Mouse (Mus musculus): Measurements from ENCODE around the gene Slc16a13. TPM values are rescaled to one million over a fixed set of nuclear protein-coding genes. Genes with fewer than 3 reads are reported as not detected.

The Slc16a13 gene
- polyA plus RNA-seq, 1 experiment from 2014 or later: 2.6 TPM

DNA sequence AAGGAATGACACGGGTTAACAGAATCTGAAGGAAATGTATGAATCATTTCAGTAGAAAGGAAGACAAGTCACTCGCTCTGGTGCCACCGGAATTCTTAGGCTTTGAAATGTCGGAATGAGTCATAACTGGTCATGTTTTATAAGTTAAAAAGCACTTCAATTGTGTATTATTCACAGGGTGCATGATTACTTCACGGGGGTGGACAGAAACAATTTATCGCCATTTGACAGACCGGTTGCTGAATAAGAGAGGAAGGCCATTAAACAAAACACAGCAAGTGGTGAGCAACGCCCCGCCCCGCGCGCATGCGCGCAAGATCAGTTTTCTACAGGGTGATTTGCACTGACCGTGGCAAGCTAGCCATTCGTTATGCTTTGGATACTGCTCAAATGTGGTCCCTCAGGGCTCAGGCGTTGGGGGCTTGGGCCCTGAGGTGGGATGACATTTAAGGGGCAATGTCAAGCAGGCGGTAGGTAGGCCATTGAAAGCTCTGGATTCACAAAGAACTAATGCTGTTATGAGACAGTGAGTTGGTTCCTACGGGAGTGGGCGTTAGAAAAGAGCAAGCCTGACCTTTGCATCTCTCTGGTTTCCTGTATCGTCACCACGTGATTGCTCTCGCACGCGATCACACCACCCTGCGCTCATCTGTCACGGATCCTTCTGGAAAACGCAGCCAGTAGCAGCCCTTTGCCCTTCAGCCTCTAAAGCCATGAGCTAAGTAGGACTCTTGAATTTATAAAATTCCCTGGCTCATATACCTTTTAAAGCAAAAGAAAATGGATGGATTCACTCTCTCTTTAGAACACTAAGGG is 31.3 kb downstream of the Slc16a13 start:
- Histone ChIP-seq H3K36me3 (ENCODE audit: control insufficient read depth, insufficient read depth) (no peaks in the 10 kb centered on the region), H3K27ac (ENCODE audit: low read length) (no peak overlapping the region)
- WGBS (ENCODE audit: insufficient replicate concordance): 78% methylated on average over 28 of the region's 28 CpGs

DNA sequence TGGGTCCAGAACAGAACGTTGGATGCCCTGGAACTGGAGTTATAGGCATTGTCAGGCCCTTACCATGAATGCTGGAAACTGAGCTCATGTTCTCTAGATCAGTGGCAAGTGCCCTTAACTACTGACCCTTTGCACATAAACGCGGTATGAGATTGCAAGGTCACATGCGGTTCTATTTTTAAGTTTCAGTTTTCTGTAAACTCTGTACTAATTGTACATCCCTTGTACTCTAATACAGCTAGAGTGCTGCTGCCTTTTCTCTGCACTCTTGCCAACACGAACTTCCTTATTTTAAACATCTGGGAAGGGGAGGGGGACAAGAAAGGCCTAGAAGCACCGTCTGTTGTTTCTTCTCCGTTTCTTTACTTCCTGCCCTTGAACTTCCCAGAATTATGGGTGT is 35.7 kb downstream of the Slc16a13 start:
- Histone ChIP-seq H3K27ac (ENCODE audit: low read length) (no peak overlapping the region), H3K36me3 (ENCODE audit: control insufficient read depth, insufficient read depth) (no peaks in the 10 kb centered on the region), H3K4me1 (ENCODE audit: control insufficient read depth, low read depth, low read length) (no peaks in the 10 kb centered on the region), H3K9me3 (replicated peaks; ENCODE audit: control insufficient read depth, low read length) (no peaks in the 10 kb centered on the region), H3K4me3 (ENCODE audit: low read depth, low read length) (no peak overlapping the region), H3K27me3 (ENCODE audit: control insufficient read depth, insufficient read depth, low read depth, low read length) (no peaks in the 10 kb centered on the region), H3K9ac (ENCODE audit: low read depth, low read length) (no peak overlapping the region), H3K4me2 (ENCODE audit: low read depth, low read length) (no peak overlapping the region)
- WGBS (ENCODE audit: insufficient replicate concordance): 33% methylated on average over 7 of the region's 7 CpGs
- ATAC-seq (ENCODE audit: low read depth): no peak

More for the DNA sequence above, 31.3 kb downstream of the Slc16a13 start:
- Histone ChIP-seq H3K4me1 (ENCODE audit: control insufficient read depth, low read depth, low read length) (no peaks in the 10 kb centered on the region), H3K4me3 (ENCODE audit: low read depth, low read length) (no peak overlapping the region), H3K27me3 (ENCODE audit: control insufficient read depth, insufficient read depth, low read depth, low read length) (no peaks in the 10 kb centered on the region), H3K4me2 (ENCODE audit: low read depth, low read length) (no peak overlapping the region), H3K9ac (ENCODE audit: low read depth, low read length) (no peak overlapping the region), H3K9me3 (replicated peaks; ENCODE audit: control insufficient read depth, low read length) (no peaks in the 10 kb centered on the region)
- no peak for ATAC-seq (ENCODE audit: low read depth)

DNA sequence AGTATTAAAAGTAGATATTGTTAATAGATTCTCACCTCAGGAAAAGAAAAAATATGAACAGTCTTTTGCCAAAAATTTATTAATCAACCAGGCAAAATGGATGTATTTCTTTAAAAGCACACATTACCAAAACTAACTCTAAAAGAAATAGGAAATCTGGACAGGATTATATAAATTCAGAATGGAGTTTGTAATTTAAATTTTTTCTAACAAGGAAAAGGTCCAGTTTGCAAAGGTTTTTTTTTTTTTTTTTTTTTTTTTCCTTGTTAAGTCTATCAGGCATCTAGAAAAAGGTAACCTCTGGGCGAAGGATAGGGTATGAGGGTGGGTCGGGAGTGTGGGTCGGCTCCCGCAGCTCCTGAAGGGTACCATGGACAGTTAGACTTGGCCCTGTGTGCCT is 40.4 kb downstream of the Slc16a13 start:
- H3K4me1 ChIP-seq (ENCODE audit: control insufficient read depth, low read depth, low read length): no peaks in the 10 kb centered on the region
- H3K4me2 ChIP-seq (ENCODE audit: low read depth, low read length): no peak overlapping the region
- H3K9me3 ChIP-seq (replicated peaks; ENCODE audit: control insufficient read depth, low read length): no peaks in the 10 kb centered on the region
- ATAC-seq (ENCODE audit: low read depth): no peak
- no peak overlapping the region for H3K27ac ChIP-seq (ENCODE audit: low read length)
- 58% methylated on average over 4 of the region's 4 CpGs for WGBS (ENCODE audit: insufficient replicate concordance)
- no peaks in the 10 kb centered on the region for H3K36me3 ChIP-seq (ENCODE audit: control insufficient read depth, insufficient read depth)
- H3K9ac ChIP-seq (ENCODE audit: low read depth, low read length): no peak overlapping the region
- H3K27me3 ChIP-seq (ENCODE audit: control insufficient read depth, insufficient read depth, low read depth, low read length): no peaks in the 10 kb centered on the region
- H3K4me3 ChIP-seq (ENCODE audit: low read depth, low read length): no peak overlapping the region

DNA sequence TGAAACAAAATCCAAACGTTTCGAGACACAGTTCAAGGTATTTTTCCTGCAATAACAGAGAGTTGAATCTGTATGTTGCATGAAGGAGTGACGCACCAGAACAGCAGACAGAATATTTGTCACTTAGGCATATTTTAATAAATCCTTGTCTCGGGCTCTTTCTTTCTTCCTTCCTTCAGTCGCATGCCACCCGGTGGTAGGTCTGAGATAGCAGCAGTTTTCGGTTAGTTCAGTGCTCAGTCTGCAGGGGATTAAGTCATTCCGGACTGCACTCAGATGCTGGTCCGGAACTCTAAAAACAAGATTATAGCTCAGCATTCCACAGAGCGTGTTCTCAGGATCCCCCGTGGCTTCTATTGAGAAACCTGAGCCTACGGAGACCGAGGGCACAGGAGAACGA is 41.5 kb downstream of the Slc16a13 start:
- no peaks in the 10 kb centered on the region for H3K4me1 ChIP-seq (ENCODE audit: control insufficient read depth, low read depth, low read length)
- WGBS (ENCODE audit: insufficient replicate concordance): 35% methylated on average over 14 of the region's 14 CpGs
- no peaks in the 10 kb centered on the region for H3K27me3 ChIP-seq (ENCODE audit: control insufficient read depth, insufficient read depth, low read depth, low read length)
- no peaks in the 10 kb centered on the region for H3K36me3 ChIP-seq (ENCODE audit: control insufficient read depth, insufficient read depth)
- no peak for ATAC-seq (ENCODE audit: low read depth)
- no peak overlapping the region for H3K4me3 ChIP-seq (ENCODE audit: low read depth, low read length)
- no peak overlapping the region for H3K9ac ChIP-seq (ENCODE audit: low read depth, low read length)
- no peak overlapping the region for H3K4me2 ChIP-seq (ENCODE audit: low read depth, low read length)
- no peaks in the 10 kb centered on the region for H3K9me3 ChIP-seq (replicated peaks; ENCODE audit: control insufficient read depth, low read length)
- no peak overlapping the region for H3K27ac ChIP-seq (ENCODE audit: low read length)

DNA sequence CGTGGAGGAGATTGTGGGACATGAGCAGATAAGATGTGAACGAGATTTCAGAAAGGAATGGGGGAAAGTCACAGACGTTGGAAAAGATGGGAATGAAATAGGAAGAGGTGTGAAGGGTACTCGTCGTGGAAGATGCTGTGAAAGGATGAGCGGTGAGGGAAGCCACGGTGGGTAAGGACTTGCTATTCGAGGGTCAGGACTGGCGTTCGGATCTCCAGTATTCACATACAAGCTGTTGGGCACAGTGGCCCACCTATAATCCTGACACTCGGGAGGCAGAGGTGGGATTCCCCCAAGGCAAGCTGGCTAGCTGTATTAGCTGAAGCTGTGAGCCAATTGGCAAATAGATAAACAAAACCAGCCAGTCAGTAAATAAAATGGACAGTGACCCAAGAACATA is 42.1 kb downstream of the Slc16a13 start:
- WGBS (ENCODE audit: insufficient replicate concordance): 62% methylated on average over 11 of the region's 11 CpGs

DNA sequence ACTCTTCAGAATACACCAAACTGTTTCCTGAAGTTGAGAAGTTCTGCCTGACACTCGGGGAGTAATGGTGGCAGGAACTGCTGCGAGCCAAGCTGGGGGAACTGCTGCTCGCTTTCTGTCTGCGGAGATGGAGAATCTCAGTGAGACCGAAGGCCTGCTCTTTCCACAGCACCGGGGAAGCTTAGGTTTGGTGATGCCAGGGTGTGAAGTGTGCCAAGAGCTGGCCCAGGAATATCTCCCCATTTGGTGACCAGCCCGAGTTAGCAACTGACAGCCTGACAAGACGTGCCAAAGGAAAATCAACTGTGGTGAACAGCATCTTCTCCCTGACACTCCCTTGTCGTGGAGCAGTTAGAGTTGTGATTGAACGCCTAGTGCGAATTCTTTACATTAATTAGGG is 42.6 kb downstream of the Slc16a13 start:
- Histone ChIP-seq H3K4me3 (ENCODE audit: low read depth, low read length) (no peak overlapping the region), H3K4me2 (ENCODE audit: low read depth, low read length) (no peak overlapping the region), H3K9me3 (replicated peaks; ENCODE audit: control insufficient read depth, low read length) (no peaks in the 10 kb centered on the region), H3K27me3 (ENCODE audit: control insufficient read depth, insufficient read depth, low read depth, low read length) (no peaks in the 10 kb centered on the region), H3K27ac (ENCODE audit: low read length) (no peak overlapping the region), H3K36me3 (ENCODE audit: control insufficient read depth, insufficient read depth) (no peaks in the 10 kb centered on the region), H3K9ac (ENCODE audit: low read depth, low read length) (no peak overlapping the region), H3K4me1 (ENCODE audit: control insufficient read depth, low read depth, low read length) (no peaks in the 10 kb centered on the region)
- 69% methylated on average over 11 of the region's 11 CpGs for WGBS (ENCODE audit: insufficient replicate concordance)
- no peak for ATAC-seq (ENCODE audit: low read depth)

More for the DNA sequence above, 42.1 kb downstream of the Slc16a13 start:
- no peak overlapping the region for H3K4me2 ChIP-seq (ENCODE audit: low read depth, low read length)
- H3K4me3 ChIP-seq (ENCODE audit: low read depth, low read length): no peak overlapping the region
- H3K36me3 ChIP-seq (ENCODE audit: control insufficient read depth, insufficient read depth): no peaks in the 10 kb centered on the region
- H3K4me1 ChIP-seq (ENCODE audit: control insufficient read depth, low read depth, low read length): no peaks in the 10 kb centered on the region
- no peaks in the 10 kb centered on the region for H3K9me3 ChIP-seq (replicated peaks; ENCODE audit: control insufficient read depth, low read length)
- no peak overlapping the region for H3K9ac ChIP-seq (ENCODE audit: low read depth, low read length)
- no peaks in the 10 kb centered on the region for H3K27me3 ChIP-seq (ENCODE audit: control insufficient read depth, insufficient read depth, low read depth, low read length)
- ATAC-seq (ENCODE audit: low read depth): no peak
- no peak overlapping the region for H3K27ac ChIP-seq (ENCODE audit: low read length)

DNA sequence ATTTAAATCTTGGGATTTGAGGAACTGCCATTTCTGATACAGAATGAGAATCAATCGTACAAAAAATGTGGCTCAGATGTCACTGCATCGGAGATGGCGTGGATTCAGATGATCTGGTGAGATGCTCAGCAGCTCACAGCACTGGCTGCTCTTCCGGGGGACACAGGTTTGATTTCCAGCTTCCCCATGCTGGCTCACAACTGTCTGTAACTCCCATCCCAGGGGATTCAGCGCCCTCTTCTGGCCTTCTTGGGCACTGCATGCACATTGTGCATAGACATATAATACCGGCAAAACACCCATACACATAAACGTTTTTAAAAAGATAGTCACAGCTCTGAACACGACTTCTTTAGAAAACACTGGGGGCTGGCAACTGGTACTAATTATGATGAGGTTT is 43.2 kb downstream of the Slc16a13 start:
- H3K9ac ChIP-seq (ENCODE audit: low read depth, low read length): no peak overlapping the region
- 64% methylated on average over 8 of the region's 8 CpGs for WGBS (ENCODE audit: insufficient replicate concordance)
- H3K27me3 ChIP-seq (ENCODE audit: control insufficient read depth, insufficient read depth, low read depth, low read length): no peaks in the 10 kb centered on the region
- H3K36me3 ChIP-seq (ENCODE audit: control insufficient read depth, insufficient read depth): no peaks in the 10 kb centered on the region
- H3K4me1 ChIP-seq (ENCODE audit: control insufficient read depth, low read depth, low read length): no peaks in the 10 kb centered on the region
- H3K4me2 ChIP-seq (ENCODE audit: low read depth, low read length): no peak overlapping the region
- no peak overlapping the region for H3K4me3 ChIP-seq (ENCODE audit: low read depth, low read length)
- ATAC-seq (ENCODE audit: low read depth): no peak
- H3K9me3 ChIP-seq (replicated peaks; ENCODE audit: control insufficient read depth, low read length): no peaks in the 10 kb centered on the region
- H3K27ac ChIP-seq (ENCODE audit: low read length): no peak overlapping the region

DNA sequence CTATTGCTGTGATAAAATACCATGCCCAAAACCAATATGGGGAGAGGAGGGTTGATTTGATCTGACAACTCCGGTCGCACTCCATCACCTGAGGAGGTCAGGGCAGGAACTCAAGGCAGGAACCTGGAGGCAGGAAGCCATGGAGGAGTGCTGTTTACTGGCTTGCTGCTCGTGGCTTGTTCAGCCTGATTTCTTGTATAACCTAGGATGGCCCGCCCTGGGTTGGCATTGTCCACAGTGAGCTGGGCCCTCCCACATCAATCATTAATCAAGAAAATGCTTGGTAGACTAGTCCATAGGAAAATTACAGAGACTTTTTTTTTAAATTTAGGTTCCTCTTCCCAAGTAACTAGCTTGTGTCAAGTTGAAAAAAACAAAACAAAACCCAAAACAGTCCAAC is 46.4 kb downstream of the Slc16a13 start:
- Histone ChIP-seq H3K27ac (ENCODE audit: low read length) (no peak overlapping the region), H3K9ac (ENCODE audit: low read depth, low read length) (no peak overlapping the region), H3K36me3 (ENCODE audit: control insufficient read depth, insufficient read depth) (no peaks in the 10 kb centered on the region), H3K27me3 (ENCODE audit: control insufficient read depth, insufficient read depth, low read depth, low read length) (no peaks in the 10 kb centered on the region), H3K4me2 (ENCODE audit: low read depth, low read length) (no peak overlapping the region), H3K9me3 (replicated peaks; ENCODE audit: control insufficient read depth, low read length) (no peaks in the 10 kb centered on the region), H3K4me3 (ENCODE audit: low read depth, low read length) (no peak overlapping the region), H3K4me1 (ENCODE audit: control insufficient read depth, low read depth, low read length) (no peaks in the 10 kb centered on the region)
- WGBS (ENCODE audit: insufficient replicate concordance): 58% methylated on average over 4 of the region's 4 CpGs
- no peak for ATAC-seq (ENCODE audit: low read depth)

DNA sequence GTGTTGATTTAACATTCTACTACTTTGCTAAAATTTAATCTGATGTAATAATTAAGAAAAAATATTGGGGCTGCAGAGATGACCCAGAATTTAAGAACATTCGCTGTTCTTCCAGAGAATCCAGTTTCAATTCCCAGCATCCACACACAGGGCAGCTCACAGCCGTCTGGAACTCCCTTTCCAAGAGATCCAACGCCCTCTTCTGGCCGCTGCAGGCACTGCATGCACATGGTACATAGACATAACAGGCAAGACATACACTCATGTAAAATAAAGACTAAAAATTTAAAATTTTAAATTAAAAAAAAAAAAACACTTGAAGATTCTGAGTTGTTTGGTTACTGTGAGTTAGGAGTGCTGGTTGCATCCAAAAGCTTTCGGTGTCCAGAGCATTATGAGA is 48.6 kb downstream of the Slc16a13 start:
- WGBS (ENCODE audit: insufficient replicate concordance): 40% methylated on average over 5 of the region's 5 CpGs
- no peaks in the 10 kb centered on the region for H3K9me3 ChIP-seq (replicated peaks; ENCODE audit: control insufficient read depth, low read length)
- no peaks in the 10 kb centered on the region for H3K4me1 ChIP-seq (ENCODE audit: control insufficient read depth, low read depth, low read length)
- H3K4me3 ChIP-seq (ENCODE audit: low read depth, low read length): no peak overlapping the region
- no peaks in the 10 kb centered on the region for H3K27me3 ChIP-seq (ENCODE audit: control insufficient read depth, insufficient read depth, low read depth, low read length)
- no peak overlapping the region for H3K27ac ChIP-seq (ENCODE audit: low read length)
- no peak overlapping the region for H3K4me2 ChIP-seq (ENCODE audit: low read depth, low read length)
- no peak overlapping the region for H3K9ac ChIP-seq (ENCODE audit: low read depth, low read length)
- no peak for ATAC-seq (ENCODE audit: low read depth)
- H3K36me3 ChIP-seq (ENCODE audit: control insufficient read depth, insufficient read depth): no peaks in the 10 kb centered on the region

Measured in liver, embryonic 16.5 days (tissue).